Mouse (Mus musculus): Measurements from ENCODE around the gene Guk1. TPM values are rescaled to one million over a fixed set of nuclear protein-coding genes. Genes with fewer than 3 reads are reported as not detected.

The Guk1 gene
- total RNA-seq, 2 experiments from 2014 or later, result 27.4 to 29.9 TPM

DNA sequence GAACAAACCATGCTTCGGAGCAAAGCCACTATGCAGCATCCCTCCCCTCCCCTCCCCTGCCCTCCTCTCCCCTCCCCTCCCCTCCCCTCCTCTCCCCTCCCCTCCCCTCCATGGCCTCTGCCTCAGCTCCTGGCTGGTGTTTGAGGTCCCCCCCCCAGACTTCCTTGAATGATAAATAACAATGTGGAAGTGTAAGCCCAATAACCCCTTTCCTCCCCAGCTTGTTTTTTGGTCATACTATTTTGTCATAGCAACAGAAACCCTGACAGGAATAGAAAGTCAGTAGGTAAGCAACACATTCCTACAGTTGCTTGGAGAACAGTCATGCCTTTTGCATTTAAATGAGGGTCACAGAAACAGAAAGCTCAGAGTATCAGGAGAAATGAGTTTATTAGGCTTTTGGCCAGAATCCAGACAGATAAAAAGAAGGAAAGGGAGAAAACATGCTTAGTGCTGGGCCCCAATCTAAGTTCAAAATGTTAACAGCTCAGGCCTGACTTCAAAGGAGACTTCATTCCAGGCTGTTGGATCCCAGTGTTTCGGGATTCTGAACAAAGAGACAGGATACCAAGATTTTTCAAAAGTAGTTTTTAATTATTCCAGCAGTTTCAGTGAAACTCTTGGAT, 26.3 kb downstream of the Guk1 start:
- DNase-seq (ENCODE audit: low spot score in 2 of 2), result no peak

DNA sequence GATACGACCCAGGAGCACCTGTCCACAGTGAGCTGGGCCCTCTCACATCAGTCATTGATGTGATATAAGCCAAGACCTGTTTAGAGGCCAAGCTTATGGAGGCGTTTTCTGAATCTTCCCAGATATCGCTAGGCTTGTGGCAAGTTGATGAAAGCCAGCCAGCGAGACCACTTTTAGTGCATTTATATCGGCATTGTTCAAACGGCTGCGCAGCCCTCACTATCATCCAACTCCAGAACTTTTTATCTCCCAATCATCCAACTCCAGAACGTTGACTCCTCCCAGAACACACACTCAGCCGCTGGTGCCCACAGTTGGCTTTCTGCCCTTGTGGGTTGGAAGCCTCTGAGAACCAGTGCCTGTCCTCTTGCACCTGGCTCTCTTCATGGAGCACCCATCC, 27.6 kb downstream of the Guk1 start:
- DNase-seq (ENCODE audit: low spot score in 2 of 2), result no peak

DNA sequence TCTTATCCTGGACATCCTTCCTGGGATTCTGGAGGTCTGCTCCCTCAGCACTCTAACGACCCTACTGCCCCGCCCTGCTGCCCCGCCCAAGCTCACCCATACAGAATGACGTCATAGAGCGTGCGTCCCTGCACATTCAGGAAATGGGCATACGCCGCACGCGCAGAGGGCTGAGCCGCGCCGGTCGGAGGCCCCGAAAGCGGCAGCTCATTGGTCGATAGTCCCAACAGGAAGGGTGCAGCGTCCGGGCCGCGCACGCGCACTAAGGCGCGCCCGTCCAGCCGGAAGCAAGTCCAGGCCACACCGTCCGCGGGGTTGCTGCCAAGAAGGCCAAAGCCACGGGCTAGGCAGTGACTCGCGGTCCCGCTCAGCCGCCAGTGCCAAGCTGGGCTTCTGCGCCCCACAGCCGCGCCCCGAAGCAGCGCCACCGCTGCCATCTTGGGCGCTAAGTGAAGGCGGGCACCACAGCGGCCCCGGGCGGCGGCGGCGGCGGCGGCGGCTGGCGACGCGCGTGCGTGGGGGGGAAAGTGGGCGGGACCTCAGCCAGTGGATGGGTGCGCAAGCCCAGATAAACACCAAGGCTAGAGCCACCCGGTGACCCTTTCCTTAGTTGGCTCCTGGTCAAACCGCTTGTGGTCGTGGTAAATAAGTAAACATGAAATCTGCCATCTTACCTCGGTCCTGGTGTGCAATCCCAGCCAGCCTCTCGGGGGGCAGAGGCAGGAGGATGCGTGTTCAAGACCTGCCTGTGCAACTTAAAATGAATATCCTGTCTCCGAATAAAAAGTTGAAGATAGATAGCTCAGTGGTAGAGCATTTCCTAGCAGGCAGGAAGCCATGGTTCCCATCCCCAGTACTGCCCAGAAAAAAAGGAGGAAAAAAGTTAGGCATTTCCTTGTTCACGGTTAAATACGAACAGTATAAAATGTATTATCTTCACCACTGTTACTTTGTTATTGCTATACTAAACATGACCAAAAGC, 28.5 kb downstream of the Guk1 start, which contains the start of gene Iba57:
Gene Iba57, minus strand, starts transcription at position 485 of the 982 bp plus-strand sequence.
- DNase-seq (ENCODE audit: low spot score in 2 of 2), result peak; percentile 90 to 95

DNA sequence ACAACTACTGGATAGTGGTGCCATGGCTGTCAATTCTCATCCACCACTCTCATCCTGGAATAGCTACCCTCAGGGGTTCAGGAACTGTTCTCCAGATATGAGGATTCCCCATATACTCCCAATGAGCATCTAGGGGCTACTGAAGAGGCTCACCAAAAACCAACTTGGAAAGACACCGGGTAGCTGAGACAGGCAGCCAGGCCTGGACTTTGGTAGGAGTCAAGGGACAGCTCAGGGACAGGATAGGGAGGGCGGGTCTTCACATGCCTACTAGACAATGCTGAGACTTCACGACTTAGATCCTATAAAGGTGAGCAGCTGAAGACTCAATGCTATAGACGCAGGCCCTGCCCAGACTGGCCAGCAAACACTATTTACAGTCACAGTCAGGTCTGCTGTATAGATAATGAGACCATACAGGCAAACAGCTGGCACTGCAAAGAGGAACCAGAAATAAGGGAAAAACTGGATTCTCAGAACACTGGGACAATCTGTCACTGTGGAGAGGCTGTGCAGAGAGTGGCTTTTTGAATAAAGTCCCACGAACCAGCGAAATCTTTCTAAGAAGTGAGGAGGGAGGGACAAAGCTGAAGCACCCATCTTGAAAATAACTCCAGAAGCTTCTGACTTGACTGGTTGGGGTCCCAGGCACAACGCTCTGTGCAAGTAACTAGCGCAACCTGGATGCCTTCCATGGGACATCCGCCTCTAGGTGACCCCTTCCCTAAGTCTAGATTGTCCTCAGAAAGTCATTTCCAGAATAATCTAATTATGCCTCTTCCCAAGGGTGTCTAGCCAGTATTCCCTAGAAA, 29.4 kb downstream of the Guk1 start:
- no peak for DNase-seq (ENCODE audit: low spot score in 2 of 2)

DNA sequence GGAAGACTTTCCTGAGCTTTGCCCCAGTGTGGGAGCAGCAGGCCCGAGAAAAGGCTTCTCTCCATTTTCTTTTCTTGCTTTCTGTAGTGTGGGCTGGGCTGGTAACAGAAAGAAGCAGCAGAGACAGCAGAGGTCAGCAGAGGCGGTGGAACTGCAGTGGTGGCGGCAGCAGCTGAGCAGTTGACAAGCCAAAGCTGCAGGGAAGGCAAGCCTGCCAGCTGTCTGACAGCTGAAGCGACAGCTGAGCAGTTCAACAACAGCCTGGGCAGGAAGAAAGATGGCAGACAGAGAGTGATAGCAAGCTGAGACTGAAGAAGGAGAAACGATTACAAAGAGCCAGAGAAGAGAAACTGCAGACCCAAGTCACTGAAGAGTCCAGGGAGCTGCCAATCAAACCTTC, 30.6 kb downstream of the Guk1 start:
- DNase-seq (ENCODE audit: low spot score in 2 of 2), result peak in 1 of 2 experiments; percentile 54

DNA sequence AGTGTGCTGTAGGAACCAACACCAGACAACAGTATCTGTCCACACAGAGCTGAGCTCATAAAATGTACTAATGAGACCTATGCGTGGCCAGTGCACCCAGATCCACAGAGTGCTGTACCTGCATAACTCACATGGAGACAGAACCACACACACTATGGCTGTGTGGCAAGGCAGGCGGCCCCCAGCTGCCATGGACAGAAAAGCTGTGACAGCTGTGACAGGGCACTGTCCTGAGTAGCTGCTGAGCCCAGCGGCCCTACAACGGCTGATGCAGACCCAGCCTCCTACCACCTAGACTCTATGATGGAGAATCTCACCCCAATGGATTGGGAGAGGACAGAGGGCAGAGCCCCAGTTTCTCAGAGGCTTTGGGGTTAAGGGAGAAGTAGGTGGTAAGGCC, 32.5 kb downstream of the Guk1 start:
- DNase-seq (ENCODE audit: low spot score in 2 of 2), result no peak

DNA sequence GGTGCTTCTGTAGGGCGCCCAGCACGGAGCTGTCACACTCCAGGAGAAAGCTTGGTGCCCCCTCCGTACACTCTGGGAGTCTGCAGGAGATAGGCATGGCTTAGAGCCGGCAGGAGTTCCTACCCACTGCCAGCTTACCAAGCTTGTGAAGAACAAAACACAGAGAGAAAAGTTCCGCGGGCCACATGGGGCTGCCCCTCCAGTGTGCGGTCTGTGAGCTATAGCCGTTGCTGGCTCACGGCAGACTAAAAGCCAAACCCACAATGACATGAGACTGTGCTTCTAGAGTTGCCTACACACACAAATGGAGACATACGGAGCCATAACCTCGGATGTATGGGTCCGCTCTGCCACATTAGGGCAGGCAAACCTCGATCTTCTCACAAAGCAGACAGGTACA, 32.9 kb downstream of the Guk1 start:
- DNase-seq (ENCODE audit: low spot score in 2 of 2), result no peak

DNA sequence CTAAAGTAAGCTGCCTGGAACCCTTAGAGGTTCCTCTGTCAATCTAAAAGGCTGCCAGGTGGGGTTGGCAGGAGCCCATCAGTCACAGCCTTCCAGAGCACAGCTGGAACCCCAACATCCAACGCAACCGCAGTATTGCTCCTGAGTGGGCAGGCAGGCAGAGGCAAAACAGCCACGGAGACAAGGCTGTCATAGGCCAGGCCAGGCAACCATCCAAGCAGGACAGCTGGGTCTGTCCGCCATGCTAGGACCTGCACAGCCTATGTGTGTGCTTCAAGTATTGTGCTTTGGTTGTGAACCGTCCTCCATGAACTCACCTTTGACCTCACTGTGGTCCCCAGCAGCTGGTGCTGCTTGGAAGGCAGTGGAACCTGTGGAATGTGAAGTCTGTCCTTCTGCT, 36.1 kb downstream of the Guk1 start:
- no peak for DNase-seq (ENCODE audit: low spot score in 2 of 2)

DNA sequence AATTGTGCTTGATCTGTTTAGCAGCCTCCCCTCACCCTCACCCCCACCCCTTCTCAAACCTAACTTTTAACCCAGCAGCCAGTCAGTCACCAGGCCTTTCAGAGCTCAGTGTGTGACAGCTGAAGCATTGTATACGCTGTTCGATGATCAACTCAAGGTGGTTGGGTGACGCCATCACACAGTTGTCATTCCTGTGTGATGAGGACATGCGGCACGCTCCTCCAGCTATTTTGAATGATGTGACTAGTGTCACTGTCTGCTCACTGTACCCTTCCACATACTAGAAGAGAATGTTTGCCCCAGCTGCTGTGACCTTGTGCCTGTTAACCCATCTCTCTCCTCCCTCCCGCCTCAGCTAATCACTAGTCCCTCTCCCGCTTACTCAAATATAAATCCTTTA, 37.8 kb downstream of the Guk1 start:
- DNase-seq (ENCODE audit: low spot score in 2 of 2), result no peak

DNA sequence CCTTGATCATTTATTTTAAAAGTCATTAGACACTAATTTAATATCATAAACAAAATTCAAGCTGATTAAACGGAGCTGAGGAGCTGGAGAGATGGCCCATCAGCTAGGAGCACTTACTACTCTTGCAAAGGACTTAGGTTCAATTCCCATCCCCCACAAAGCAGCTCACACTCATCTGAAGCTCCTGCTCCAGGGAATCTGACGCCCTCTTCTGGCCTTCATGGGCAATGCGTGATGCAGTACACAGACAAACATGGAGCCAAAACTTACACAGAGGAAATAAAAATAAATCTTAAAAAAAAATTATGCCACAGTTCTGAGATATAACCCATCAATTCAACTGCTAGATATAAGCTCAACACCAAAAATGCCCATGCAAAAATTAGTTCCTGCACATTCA, 40.3 kb downstream of the Guk1 start:
- no peak for DNase-seq (ENCODE audit: low spot score in 2 of 2)

DNA sequence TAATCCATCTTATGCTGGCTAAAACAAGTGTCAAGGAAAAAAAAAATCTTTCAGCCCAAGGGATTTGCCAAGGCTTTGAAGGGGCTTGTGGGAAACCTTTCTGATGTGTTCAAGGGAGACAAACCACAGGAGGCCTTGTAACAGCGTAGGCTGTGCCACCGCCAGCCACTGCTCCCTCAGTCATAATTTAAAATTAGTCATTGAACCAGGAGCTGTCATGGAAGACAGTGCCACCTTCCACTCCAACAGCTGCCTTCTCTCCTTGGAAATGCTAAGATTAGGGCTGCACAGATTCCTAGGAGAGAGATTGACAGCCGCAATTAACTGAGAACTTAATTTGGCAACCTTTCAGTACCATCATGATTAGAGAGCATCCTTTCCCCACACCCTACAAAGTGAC, 42.7 kb downstream of the Guk1 start:
- no peak for DNase-seq (ENCODE audit: low spot score in 2 of 2)

DNA sequence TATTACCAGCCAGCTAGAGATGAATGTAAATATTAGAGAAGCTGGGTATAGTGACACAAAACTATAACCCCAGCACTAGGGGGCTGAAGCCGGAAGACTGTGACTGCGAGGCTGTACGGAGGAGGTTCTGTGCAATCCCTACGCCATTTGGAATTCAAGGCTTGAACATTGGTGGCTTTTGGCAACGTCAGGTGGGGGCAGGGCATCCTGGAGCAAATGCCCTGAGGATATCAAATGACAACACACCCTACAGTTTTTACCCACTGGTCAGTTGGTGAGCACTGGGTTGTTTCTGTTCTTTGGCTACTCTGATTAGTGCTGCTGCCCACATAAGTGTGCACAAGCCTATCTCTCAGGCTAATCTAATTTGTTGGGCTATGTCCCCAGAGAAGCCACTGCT, 49.0 kb downstream of the Guk1 start:
- DNase-seq (ENCODE audit: low spot score in 2 of 2), result no peak

DNA sequence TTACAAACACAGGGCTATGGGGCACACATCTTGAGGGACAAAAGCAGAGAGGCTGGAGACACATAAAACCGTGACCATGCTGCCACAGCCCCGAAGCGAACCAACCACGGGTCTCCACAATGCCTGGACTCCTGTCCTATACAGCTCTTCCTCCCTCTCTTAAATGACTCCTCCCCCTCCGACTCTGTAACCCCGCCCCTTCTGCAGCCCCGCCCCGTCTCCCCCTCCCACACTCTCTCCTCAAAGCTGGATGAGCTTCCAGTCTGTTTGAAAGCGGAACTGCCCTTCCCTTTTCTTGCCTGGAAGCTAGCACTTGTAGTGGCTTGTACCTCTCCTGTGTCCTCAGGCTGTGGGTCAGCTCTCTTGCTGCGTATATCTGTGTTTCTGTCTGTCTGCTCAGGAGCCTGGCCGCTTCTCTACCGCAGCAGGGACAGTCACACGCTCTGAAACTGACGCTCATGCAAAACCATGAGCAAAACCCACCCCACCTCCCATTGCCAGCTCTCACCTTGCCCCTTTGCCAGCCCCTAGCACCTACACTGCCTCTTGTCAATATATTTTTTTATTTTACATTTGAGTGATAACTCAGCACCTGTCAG, 50.1 kb downstream of the Guk1 start:
- no peak for DNase-seq (ENCODE audit: low spot score in 2 of 2)

DNA sequence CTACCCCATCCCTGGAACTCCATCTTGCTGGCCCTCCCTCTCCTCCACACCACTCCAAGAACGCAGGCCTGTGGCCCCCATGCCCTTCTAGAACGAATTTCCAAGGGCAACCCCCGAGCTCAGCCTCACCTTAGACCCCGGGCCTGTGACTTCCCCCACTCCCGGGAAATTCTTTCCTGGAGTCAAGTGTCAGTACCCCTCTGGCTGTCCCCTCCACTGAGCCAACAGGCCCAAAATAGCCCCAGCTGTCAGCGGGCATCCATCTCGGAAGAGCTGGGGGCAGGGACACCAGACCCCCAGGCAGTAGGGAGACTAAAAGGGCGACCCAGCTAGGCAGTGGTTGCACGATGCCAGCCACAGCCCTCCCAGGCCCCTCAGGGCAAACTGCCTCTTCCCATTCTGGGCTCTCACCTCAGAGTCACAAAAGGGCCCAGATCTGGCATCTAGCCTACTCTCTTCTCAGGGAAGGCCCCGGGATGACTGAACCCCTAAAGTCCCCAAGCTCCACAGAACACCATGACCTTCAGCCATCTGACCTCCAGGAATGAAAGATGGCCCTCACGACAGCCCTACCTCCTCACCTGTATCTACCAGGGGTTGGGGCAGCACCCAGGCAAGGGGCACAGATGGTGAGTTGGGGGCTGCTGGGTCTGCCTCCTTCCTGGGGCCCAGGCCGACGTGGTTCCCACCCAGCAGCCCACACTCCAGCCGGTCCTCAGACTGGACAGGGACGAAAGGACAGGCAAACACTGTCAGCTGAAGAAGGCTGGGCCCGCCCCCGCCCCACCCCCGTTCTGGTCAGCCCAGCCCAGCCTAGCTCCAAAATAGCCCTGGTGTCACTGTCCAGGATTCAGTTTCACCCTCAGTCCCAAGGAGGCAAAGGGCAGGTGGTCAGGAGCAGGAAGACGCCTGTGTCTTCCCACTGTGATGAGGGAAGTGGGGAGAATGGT, 53.2 kb downstream of the Guk1 start:
- DNase-seq (ENCODE audit: low spot score in 2 of 2), result no peak

DNA sequence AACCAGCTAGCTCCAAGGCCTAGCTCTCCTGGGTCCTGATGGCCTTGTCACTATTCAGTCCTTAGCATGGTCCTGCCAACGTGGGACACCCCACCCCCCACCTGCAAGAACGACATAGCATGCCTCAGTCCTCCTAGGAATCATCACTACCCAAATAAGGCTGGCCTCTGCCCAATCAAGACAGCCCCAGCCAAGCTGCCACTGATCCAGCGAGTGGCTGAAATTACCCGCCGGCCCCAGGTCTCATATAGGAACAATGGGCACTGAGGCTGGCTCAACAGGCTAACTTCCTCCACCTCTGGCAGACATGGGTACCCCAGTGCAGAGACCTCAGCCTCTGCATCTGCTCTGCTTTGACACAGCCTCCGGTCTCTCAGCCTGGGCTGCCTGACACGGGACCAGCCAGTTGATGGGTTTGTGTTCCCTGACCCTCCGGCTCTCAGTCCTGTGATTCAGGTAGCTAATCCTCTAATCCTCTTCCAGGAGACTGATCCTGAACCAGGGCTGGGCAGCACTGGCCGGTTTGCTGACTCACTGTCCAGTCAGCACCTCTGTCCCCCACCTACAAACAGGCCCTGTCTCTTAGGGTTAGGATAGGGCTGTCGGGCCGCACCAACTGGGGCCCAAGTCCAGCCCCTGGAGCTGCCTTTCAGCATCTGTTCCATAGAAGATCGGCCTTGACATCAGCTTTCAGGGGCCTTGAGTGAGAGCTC, 54.9 kb downstream of the Guk1 start:
- DNase-seq (ENCODE audit: low spot score in 2 of 2), result no peak

DNA sequence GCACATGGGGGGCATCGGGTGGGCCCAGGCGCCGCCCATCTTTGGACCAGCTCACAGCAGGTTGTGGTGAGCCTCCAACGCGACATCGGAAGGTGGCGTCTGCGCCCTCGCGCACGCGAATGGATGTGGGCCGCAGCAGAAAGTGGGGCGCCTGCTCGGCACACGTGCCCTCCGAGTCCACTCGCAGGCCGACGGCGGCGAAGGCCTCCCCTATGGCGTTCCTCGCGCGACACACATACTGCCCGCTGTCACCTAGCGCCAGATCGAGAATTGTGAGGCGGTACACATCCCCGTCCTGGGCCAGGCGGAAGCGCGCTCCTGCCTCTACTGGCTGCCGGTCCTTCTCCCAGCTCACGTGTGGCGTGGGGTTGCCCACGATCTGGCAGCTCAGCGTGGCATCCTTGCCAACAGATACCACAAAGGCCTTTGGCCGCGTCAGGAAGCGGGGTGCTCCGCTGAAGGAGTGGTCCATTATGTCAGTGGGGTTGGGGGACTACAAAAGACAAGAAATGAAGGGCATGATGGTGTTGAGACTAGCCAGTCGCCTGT, 56.0 kb downstream of the Guk1 start, which contains the start of gene Obscn:
Gene Obscn, minus strand, starts transcription at position 499 of the 549 bp plus-strand sequence.
- DNase-seq (ENCODE audit: low spot score in 2 of 2), result no peak

DNA sequence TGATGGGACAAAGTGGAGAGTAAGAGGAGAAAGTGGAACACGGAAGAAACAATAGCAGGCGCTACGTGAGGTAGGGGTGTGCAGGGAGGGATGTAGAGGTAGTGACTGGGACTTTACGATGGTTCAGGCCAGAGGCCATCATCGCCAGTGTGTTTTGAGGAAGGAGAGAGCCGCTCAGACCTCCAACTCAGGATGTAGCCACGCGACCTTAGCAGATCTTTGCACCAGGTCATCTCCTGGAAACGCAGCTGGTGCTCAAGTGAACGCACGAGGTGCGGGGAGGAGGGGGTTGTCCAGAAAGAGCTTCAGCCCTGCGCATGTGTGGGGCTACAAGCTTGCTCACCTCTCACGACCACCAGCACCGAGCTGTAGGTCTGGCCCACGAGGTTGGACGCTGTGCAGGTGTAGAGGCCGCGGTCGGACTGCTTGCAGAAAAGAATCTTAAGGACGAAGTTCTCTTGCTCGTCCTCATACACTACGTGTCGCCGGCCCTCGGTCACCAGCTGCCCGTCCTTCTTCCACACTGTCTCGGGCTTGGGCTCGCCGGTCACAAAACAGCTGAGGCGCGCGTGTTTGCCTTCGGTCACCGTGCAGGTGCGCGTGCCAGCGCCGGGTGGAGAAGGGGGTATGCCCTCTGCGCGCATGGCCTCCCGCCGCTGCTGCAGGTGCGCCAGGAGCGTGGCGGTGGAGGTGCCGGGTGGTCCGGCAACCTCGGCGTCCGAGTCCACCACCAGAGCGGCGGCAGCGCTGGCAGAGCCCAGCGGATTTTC, 56.8 kb downstream of the Guk1 start:
- DNase-seq (ENCODE audit: low spot score in 2 of 2), result no peak

DNA sequence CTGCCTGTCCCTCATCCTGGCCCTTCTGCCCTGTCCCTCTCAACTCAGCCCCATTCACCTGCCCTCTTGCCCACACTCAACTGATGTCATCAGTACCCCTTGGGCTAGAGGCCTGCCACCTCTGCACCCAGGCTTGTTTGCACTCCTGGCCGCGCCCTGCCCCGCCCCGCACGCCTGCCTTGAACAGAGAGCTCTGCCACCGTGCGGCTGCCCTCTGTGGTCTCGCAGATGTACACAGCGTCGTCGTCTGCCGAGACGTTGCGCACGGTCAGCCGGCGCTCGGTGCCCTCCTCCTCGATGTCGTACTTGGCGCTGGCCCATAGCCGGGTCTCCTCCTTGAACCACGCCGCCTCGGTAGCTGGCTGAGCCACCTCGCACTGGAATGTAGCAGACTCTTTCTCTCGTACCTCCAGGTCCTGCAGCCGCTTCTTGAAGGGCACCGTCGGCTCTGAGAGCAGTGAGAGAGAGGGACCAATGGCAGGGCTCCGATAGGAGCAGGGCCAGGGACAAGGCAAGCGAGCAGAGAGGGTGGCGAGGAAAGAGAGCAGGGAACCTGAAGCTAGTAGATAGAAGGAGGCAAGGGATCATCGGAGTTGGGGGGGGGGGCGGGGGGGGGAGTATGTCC, 57.5 kb downstream of the Guk1 start:
- DNase-seq (ENCODE audit: low spot score in 2 of 2), result no peak

All from gastrocnemius, postnatal 4 days (tissue).